Mouse (Mus musculus) skeletal muscle tissue, adult 2 months (tissue): ENCODE data around the gene Gab3.
A peak's percentile ranks its signal among the peaks of the same experiment; 100 is the strongest.

Source experiments
- DNase-seq: peaks from one replicate; pipeline ENCODE4 v3.0.0-alpha.2; 2012; ENCODE audit warnings: low read depth, low spot score

Gene Gab3

GRCm38 (mm10) chrX:75084774-75085508, at the start of gene Gab3:
TSS of gene Gab3 (minus strand) at chrX:75085458.
- DNase-seq = peak; percentile 40

- peak; percentile 72 for DNase-seq
Observed at GRCm38 (mm10) chrX:75130467-75131160, 45.4 kb upstream of the Gab3 start, which contains the start of gene Mpp1. TSS of gene Mpp1 (minus strand) at chrX:75131016.

DNA sequence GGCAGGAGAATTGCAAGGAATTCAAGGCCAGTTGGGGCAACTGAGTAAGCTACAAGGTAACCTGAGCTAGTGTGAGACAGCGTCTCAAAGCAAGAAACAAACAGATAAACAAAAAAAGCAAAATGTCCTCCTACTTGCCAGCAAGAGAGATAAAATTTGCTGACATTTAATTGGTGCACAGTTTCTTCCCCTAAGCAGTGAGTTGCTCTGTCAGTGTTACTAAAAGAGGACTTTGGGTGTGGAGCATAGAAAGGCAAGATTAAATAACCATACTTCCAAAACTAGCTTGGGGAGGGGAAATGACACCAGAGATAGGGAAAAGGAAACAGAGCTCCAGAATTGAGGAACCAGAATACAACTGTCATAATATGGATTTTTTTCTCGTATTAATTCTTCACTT, 44.2 kb upstream of the Gab3 start:
- DNase-seq = peak; percentile 4

- peak; percentile 7 for DNase-seq
Observed at GRCm38 (mm10) chrX:75128333-75128980, 43.2 kb upstream of the Gab3 start.

DNA sequence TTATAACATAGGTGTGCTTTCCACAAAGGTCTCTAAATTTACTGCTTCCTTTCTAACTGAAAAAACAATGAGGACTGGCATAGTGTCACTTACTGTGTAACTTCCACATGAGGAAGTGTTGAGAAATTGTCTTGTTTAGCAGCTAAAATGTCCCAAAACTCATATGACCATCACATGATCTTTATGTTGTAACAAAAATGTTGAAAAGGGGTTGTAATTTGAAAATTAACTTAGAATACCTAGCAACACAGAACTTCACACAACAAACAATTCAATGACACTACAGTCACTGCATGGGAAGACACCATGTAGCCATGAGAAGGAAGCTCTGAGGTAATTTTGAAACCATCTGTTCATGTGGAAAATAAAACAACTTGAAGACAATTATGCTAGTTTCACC, 41.6 kb upstream of the Gab3 start:
- no peak for DNase-seq

- no peak for DNase-seq
Observed at GRCm38 (mm10) chrX:75125606-75126005, 40.3 kb upstream of the Gab3 start.

- no peak for DNase-seq
Observed at GRCm38 (mm10) chrX:75115550-75115949, 30.3 kb upstream of the Gab3 start.

- no peak for DNase-seq
Observed at GRCm38 (mm10) chrX:75102293-75102692, 17.0 kb upstream of the Gab3 start.

- no peak for DNase-seq
Observed at GRCm38 (mm10) chrX:75098799-75099198, 13.5 kb upstream of the Gab3 start.

DNA sequence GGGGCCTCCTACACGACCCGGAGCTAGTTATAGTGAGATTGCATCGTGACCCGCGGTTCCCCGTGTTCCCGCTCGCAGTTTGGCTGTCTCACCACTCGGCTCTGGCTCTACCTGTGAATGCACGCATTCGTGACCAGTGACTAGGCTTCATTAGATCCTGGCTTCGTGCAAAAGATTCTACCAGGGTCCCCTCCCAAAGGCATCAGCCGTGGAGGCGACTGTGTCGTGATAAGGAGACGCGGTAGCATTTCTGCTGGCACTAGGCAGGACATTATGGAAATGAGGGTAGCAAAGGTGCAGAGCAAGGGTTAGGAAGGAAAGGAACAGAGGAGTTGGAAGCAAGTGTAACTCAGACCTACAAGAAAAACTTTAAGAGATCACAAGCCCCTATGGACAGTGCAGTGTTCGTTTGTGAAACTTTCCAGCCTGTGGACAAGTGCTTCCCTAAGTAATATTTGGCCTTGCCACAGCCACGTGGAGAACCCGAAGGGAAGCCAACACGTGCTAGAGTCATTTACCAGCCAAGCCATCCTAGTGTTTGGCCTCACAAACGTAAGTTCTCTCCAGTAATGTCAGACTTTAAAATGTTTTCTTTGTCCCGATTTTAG, 11.0 kb upstream of the Gab3 start:
- DNase-seq = no peak

DNA sequence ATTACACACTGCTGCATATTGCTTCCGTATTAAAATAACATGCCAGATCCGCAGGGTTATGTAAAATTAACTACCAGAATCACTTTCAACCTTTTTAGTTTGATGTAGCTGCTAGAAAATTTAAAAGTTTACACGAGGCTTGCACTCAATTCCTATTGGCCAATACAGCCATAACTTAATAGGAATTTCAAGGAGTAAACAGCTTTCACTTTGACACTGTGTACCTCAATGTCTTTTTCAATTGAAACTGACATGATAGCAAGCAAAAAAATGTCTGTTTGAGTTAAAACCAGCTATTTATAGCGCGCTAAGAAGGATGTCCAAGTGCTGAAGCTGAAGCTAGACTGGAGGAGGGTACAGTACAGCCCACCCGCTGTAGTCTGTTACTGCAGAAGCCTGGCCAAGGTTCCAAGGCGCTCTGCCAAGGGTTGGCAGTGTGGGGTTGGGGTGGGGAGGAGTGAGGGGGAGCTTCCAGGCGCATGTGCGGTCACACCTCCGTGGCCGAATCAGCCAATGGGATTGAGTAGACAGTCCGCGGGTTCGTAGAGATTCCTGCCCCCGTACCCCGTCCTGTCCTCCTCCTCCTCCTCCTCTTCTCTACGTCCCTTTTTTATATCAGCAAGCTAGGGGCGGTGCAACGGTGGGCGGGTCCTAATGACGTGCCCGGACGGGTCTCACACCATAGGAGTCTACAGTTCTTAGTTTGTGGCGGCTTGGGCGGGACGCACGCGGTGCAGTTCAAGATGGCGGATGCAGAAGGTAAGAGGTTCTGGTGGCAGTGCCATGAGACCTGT, 10.3 kb upstream of the Gab3 start, which contains the start of gene Dkc1:
Gene Dkc1 (plus strand): TSS at position 486 of the 794 bp plus-strand sequence.
- peak; percentile 94 for DNase-seq

DNA sequence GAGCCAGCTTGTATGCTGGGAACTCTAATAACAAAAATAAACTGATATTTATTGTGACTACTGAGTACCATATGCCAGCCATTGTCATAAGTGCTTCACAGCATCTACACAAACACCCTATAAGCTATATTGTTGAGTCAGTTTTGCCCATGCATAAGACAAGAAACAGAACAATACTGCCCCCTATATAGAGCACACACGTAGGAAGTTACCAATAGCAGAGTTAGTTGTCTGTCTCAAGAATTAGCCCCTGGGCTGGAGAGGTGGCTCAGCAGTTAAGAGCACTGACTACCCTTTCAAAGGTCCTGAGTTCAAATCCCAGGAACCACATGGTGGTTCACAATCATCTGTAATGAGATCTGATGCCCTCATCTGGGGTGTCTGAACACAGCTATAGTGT, 396 bp upstream of the Gab3 start:
- no peak for DNase-seq

- no peak for DNase-seq
Observed at GRCm38 (mm10) chrX:75083982-75084773, 1.1 kb downstream of the Gab3 start.

DNA sequence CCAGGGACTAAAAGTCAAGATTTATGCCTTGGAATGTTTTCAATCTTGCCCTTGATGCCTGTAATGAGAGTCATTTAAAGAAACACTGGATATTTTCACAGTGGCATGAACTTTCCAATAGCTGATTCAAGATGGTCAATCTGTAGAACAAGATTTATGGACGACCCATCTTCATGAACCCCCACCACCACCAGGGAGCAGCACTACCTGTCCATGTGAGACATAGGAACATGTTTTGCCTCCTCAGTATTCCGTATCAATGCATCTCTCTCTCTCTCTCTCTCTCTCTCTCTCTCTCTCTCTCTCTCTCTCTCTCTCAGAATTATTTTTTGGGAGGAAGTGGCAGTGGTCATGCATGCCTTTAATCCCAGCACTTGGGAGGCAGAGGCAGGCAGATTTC, 2.9 kb downstream of the Gab3 start:
- no peak for DNase-seq

DNA sequence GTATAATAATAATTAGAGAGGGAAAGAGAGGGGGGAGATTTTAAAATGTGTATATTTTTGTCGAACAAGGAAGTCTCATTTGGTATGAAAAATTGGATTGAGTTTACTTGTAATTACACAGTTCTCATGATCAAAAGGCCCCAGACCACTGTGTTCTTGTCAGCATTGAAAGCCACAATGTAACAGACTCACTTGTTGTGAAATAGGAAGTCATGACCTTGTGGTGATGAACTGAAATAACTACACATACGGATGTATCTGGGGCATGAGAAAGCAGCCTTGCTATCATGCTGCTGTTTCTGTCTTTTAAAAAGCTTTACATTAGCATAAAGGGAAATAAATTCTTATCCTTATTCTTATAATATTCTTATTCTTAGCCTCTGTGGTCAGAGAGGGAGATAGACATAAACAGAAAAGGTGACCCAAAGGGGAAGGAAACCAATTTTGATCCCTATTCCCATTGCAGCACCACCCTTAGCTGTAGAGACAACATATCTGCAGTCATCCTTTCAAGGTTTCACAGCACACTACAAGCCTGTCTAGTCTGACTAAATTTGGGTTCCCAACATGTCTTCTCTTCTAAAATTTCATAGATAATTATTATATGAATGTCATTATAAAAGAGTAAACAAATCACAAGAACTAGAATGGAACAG, 29.0 kb downstream of the Gab3 start:
- no peak for DNase-seq

DNA sequence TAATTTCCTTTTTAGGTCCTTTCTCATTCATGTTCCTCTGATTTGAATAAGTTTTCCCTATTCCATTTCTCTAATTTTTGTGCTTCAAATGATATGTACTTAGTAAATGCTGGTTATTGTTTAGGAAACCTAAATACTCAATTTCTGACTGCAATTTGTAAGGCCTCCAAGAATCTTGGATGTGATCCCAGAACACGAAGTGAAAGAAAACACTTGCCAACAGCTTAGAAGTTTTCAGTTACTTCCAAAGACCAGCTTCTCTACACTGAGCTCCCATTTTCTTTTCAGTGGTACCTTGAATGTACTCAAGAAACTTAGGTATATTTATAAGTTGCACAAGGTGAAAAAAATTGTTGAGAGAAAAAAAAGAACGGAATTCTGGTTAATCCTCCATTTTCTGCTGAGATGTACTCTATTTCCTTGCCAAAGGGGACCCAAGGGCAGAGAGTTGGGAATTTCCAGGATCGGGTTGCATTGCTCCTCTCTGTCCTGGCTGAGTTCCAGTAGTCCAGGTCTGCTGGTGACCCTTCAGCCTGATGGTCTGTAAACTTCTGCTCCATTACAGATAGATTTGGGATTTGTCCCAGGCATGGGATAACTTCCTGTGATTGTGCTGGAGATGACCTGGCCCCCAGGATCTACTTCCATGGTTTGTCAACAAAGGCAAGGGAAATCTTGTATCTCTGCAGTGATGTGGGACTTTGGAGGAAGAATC, 38.2 kb downstream of the Gab3 start:
- DNase-seq = peak; percentile 30

DNA sequence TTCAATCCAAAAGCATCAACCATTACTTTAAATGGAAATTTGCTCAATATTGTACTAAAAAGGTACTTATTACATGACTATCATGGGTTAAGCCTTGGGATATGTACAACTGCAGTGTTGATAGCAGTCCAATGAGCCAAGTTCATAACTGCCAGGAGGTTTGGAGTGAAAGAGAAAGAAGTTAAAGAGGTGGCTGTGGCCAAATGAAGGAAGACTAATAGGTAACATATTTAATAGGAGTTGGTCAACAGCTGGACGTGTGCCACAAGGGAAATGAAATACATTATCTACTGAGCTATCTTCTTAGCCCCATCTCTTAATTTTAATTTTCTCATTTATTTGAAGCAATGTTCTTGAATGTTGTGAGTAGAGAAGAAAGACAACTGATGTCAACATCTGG, 39.3 kb downstream of the Gab3 start:
- DNase-seq = no peak

GRCm38 (mm10) chrX:75044595-75044994, 40.7 kb downstream of the Gab3 start:
- peak; percentile 10 for DNase-seq

DNA sequence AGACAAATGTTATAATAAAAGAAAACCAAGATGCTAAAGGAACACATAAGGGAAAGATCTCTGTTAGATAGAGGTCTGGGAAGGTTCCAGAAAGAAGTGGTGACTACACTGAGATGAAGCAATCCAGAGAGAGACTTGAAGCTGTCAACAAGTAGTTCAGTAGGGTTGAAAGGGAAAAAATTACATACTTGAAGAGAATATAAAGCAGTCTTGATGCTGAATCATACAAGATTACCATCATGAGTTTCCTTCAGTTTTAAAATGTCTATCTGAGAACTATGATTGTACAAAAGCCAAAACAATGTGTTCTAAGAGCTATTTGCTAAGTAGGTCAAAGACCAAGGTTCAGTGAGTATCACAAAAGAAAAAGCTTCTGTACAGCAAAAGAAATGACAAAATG, 48.6 kb downstream of the Gab3 start:
- DNase-seq = no peak
